Comparison of ENCODE assay signal across 14 mouse cellular contexts in genomic region chr11:43270256-43270806, GRCm38 (mm10).
DNase-seq lines count a peak whose midpoint lies in the region; ATAC-seq and TF ChIP-seq lines count a peak whose summit lies in the region.
"Had no signal": no experiment of that assay in that cellular context is flagged by ENCODE, and none has a peak within 500 bp of the region (broad histone marks: within the 10 kb centered on the region; RNA-seq: fewer than 3 reads in every experiment).

No protein-coding gene starts in this region.

- peak; percentile 7 for DNase-seq in left cerebral cortex, adult 8-10 months (ENCODE audit: low spot score in 2 of 2)
- DNase-seq in left cerebral cortex, postnatal 4 days: no peak
- peak; percentile 50 for DNase-seq in forebrain, postnatal 0 days
- peak; percentile 8 to 35 for DNase-seq in left cerebral cortex, postnatal 25 days (ENCODE audit: low spot score in 2 of 2)
- DNase-seq in right cerebral cortex, postnatal 10 days (ENCODE audit: low spot score in 2 of 2): peak; percentile 35 to 38
- no peak for DNase-seq in adipocyte (ENCODE audit: low spot score)
- no peak for DNase-seq in heart, postnatal 36 days
- DNase-seq in urinary bladder, postnatal 14 days (ENCODE audit: low spot score): no peak
- DNase-seq: adrenal gland, postnatal 36 days; cerebellum, postnatal 14 days; heart, adult 2 months had no signal

- WGBS in forebrain, postnatal 0 days: 7% methylated on average over 10 of the region's 10 CpGs

- H3K36me3 ChIP-seq in forebrain, postnatal 0 days (ENCODE audit: insufficient read depth): no peaks in the 10 kb centered on the region

- no peak for TF ChIP-seq CTCF in forebrain, postnatal 0 days (IDR thresholded peaks at IDR 0.05; ENCODE audit: low read depth)

- H3K9me3 ChIP-seq in forebrain, postnatal 0 days (ENCODE audit: low read length): no peaks in the 10 kb centered on the region

- 0 out of 2 replicates have a peak overlapping the region, but pooled peaks have one; percentile 40 for H3K27ac ChIP-seq in forebrain, postnatal 0 days (ENCODE audit: low read depth, low read length)
- H3K27ac ChIP-seq: heart, adult 2 months; liver, embryonic 14.5 days had no signal

- H3K9ac ChIP-seq in forebrain, postnatal 0 days: 0 out of 2 replicates have a peak overlapping the region, but pooled peaks have one; percentile 26
- H3K9ac ChIP-seq: liver, embryonic 14.5 days had no signal

- H3K4me1 ChIP-seq in forebrain, postnatal 0 days (ENCODE audit: insufficient read depth): no peaks in the 10 kb centered on the region; the same call in none of the 2 replicates

- intact Hi-C loops in left cerebral cortex, postnatal 4 days (cut with DNase I): no loop called here
- intact Hi-C loops in left cerebral cortex, postnatal 25 days (cut with DNase I): no loop called here
- intact Hi-C loops in heart, postnatal 36 days (cut with DNase I): no loop called here

- ATAC-seq in forebrain, postnatal 0 days: peak; percentile 88
- ATAC-seq: inflammation-experienced regulatory T-cells, adult 6 months had no signal

- peak overlapping the region; percentile 26 for H3K4me2 ChIP-seq in forebrain, postnatal 0 days (ENCODE audit: low read depth)

- 0 out of 2 replicates have a peak overlapping the region, but pooled peaks have one; percentile 9 for H3K4me3 ChIP-seq in forebrain, postnatal 0 days (ENCODE audit: low read depth, low read length)
- H3K4me3 ChIP-seq: erythroblast, embryonic 14.5 days; heart, adult 2 months had no signal

- no peaks in the 10 kb centered on the region for H3K27me3 ChIP-seq in forebrain, postnatal 0 days (ENCODE audit: insufficient read depth, low read length)

Comparison
In these comparisons a context has a peak if more than half of its experiments do, and no peak if none do; other contexts are left out.
1. DNase-seq: peak in left cerebral cortex, adult 8-10 months (2 of 2), forebrain, postnatal 0 days (single experiment), left cerebral cortex, postnatal 25 days (2 of 2) and right cerebral cortex, postnatal 10 days (2 of 2); none in left cerebral cortex, postnatal 4 days (single experiment), adipocyte (single experiment), heart, postnatal 36 days (0 of 2) and urinary bladder, postnatal 14 days (single experiment).